Mouse (Mus musculus) right cerebral cortex, postnatal 4 days (tissue): ENCODE results near the gene Kbtbd4.

Experiments used
- DNase-seq: peaks from one replicate; pipeline ENCODE4 v3.0.0-alpha.2; 2022

The Kbtbd4 gene

DNA sequence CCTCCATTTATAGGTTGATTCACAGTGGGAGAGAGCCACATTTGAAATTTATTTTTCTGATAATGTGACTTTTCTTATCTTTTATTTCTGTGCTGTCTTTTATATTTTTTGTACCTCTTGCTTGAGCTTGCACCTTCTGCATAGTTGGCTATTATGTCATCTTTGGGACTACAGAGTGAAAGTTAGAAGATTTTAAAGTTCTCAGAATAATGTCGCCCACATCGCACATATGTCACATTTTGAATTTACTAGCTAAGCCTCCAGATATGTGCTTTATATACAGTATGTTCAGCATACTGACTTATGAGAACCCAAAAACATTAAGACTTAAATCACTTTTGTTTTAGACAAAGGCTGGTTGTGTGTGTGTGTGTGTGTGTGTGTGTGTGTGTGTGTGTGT is 55.5 kb downstream of the Kbtbd4 start:
- no peak for DNase-seq
